Mouse (Mus musculus) stomach, adult 2 months (tissue): ENCODE results near the gene Itk. TPM values are rescaled to one million over a fixed set of nuclear protein-coding genes. Genes with fewer than 3 reads are reported as not detected.

Source experiments
- polyA plus RNA-seq: library from polyadenylated mRNA; depleted of rRNA; stranded (reverse); fragments of >200 nt; gene quantifications from 2 replicates; pipeline ENCODE4 v1.2.3, GENCODE M21; 2012; rRNA removed

Gene Itk
- 0.06 and 0.11 TPM in 2 replicates for polyA plus RNA-seq

GRCm38 (mm10) chr11:46389336-46390117, at the start of gene Itk:
Itk (minus strand) TSS chr11:46389515.

GRCm38 (mm10) chr11:46436760-46437458, 47.6 kb upstream of the Itk start, which contains the start of gene Med7:
Med7 (plus strand) TSS chr11:46436925.

GRCm38 (mm10) chr11:46396167-46396859, 7.0 kb upstream of the Itk start, which contains the start of gene Fam71b:
Fam71b (plus strand) TSS chr11:46396559.

GRCm38 (mm10) chr11:46312523-46313035, 76.7 kb downstream of the Itk start, which contains the start of gene Cyfip2:
Cyfip2 (minus strand) TSS chr11:46312859.

Other genes starting within 250 kb of the Itk start
- 8.3 and 12.5 TPM in 2 replicates for gene Nipal4, start 223.0 kb downstream of the Itk start, polyA plus RNA-seq
- 1.2 and 1.8 TPM in 2 replicates for gene Fndc9, start 154.0 kb downstream of the Itk start, polyA plus RNA-seq
- 0.94 and 1.1 TPM in 2 replicates for gene Cyfip2, start 76.7 kb downstream of the Itk start, polyA plus RNA-seq
- 0.05 TPM in 1 of 2 replicates, not detected in the other for gene Fam71b, start 7.0 kb upstream of the Itk start, polyA plus RNA-seq
- gene Med7, start 47.4 kb upstream of the Itk start, polyA plus RNA-seq: 8.6 and 14.6 TPM in 2 replicates
- not detected in 2 replicates for gene Havcr2, start 65.4 kb upstream of the Itk start, polyA plus RNA-seq
- gene Gm12169, start 134.7 kb upstream of the Itk start, polyA plus RNA-seq: not detected in 2 replicates
- not detected in 2 replicates for gene BC053393, start 182.0 kb upstream of the Itk start, polyA plus RNA-seq
- gene Dppa1, start 239.7 kb upstream of the Itk start, polyA plus RNA-seq: not detected in 2 replicates